Mouse (Mus musculus) forelimb bud, embryonic 11.5 days (tissue): ENCODE measurements around the gene Sstr3.

Source experiments
- DNase-seq: peaks from one replicate; pipeline ENCODE4 v3.0.0-alpha.2; 2012; ENCODE audit warnings: low read depth, low spot score

Sstr3 gene

GRCm38 (mm10) chr15:78530671-78531450 is 13.6 kb downstream of the Sstr3 start, which contains the start of gene C1qtnf6:
TSS of gene C1qtnf6 (minus strand) at chr15:78531416.
- no peak for DNase-seq

- DNase-seq = no peak
Observed at GRCm38 (mm10) chr15:78530141-78530540, 14.3 kb downstream of the Sstr3 start.

GRCm38 (mm10) chr15:78529428-78529990 is 15.0 kb downstream of the Sstr3 start:
- DNase-seq = peak; percentile 53

- no peak for DNase-seq
Observed at GRCm38 (mm10) chr15:78528726-78529411, 15.6 kb downstream of the Sstr3 start.

GRCm38 (mm10) chr15:78527973-78528372 is 16.5 kb downstream of the Sstr3 start:
- no peak for DNase-seq

GRCm38 (mm10) chr15:78524163-78524562 is 20.3 kb downstream of the Sstr3 start:
- no peak for DNase-seq

- DNase-seq = no peak
Observed at GRCm38 (mm10) chr15:78521892-78522291, 22.6 kb downstream of the Sstr3 start.

GRCm38 (mm10) chr15:78521331-78521730 is 23.2 kb downstream of the Sstr3 start:
- no peak for DNase-seq

- DNase-seq = no peak
Observed at GRCm38 (mm10) chr15:78520112-78520715, 24.3 kb downstream of the Sstr3 start.

GRCm38 (mm10) chr15:78518221-78518620 is 26.3 kb downstream of the Sstr3 start:
- DNase-seq = no peak

- DNase-seq = no peak
Observed at GRCm38 (mm10) chr15:78515759-78516158, 28.7 kb downstream of the Sstr3 start.

- DNase-seq = peak; percentile 82
Observed at GRCm38 (mm10) chr15:78514393-78515146, 29.9 kb downstream of the Sstr3 start.

- DNase-seq = no peak
Observed at GRCm38 (mm10) chr15:78513019-78513418, 31.5 kb downstream of the Sstr3 start.

GRCm38 (mm10) chr15:78511951-78512350 is 32.5 kb downstream of the Sstr3 start:
- DNase-seq = no peak

- no peak for DNase-seq
Observed at GRCm38 (mm10) chr15:78510736-78511135, 33.7 kb downstream of the Sstr3 start.

GRCm38 (mm10) chr15:78510121-78510576 is 34.3 kb downstream of the Sstr3 start:
- DNase-seq = no peak

GRCm38 (mm10) chr15:78509297-78509899 is 35.1 kb downstream of the Sstr3 start:
- peak; percentile 58 for DNase-seq

GRCm38 (mm10) chr15:78508443-78508842 is 36.0 kb downstream of the Sstr3 start:
- DNase-seq = no peak

GRCm38 (mm10) chr15:78505541-78505940 is 38.9 kb downstream of the Sstr3 start:
- no peak for DNase-seq

GRCm38 (mm10) chr15:78504816-78505215 is 39.7 kb downstream of the Sstr3 start:
- no peak for DNase-seq

GRCm38 (mm10) chr15:78504013-78504412 is 40.5 kb downstream of the Sstr3 start:
- no peak for DNase-seq
